Mouse (Mus musculus) myocyte (in vitro differentiated cells): ENCODE measurements around the gene Htra3.

Experiments used
- MYOD1 ChIP-seq, 3 experiments: IDR thresholded peaks; one replicate each; pipeline ENCODE4 v1.6.1; 2011; ENCODE audit warnings: control low read depth in 2 of 3, low read depth in 2 of 3, mild to moderate bottlenecking in 2 of 3, moderate library complexity in 1 of 3; ENCODE audit not compliant: insufficient read length in 2 of 3, control insufficient read depth in 1 of 3
- POLR2AphosphoS2 ChIP-seq: IDR thresholded peaks from one replicate; pipeline ENCODE4 v1.6.1; 2011; ENCODE audit warnings: low read depth, control low read depth; ENCODE audit not compliant: insufficient read length
- SRF ChIP-seq: IDR thresholded peaks from one replicate; pipeline ENCODE4 v1.6.1; 2011; ENCODE audit warnings: low read depth; ENCODE audit not compliant: control insufficient read depth, insufficient read length
- TCF12 ChIP-seq: IDR thresholded peaks from one replicate; pipeline ENCODE4 v1.6.1; 2011; ENCODE audit warnings: mild to moderate bottlenecking, control low read depth; ENCODE audit not compliant: poor library complexity, insufficient read depth, severe bottlenecking

DNA sequence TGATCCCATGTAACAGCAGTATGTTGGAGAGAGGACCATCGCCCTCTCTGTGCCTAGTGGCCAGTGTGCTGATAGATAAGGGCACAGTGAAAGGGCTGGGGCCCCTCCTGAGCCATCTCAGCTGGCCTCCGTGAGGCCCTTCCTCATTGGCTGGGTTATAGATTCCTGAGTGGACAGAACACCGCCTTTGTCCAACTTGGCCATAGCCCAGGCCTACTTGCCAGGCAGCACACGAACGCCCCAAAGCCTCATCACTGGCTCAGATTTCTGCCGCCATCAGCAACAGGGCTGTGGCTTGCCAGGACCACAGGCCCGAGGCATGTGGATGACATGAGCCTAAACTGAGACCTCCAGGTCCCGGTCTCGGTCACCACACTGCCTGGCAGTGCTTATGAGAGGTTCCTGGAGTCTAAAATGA is 8.1 kb downstream of the Htra3 start:
- no peak for TF ChIP-seq SRF
- TF ChIP-seq MYOD1 (IDR thresholded peaks at IDR 0.05; ENCODE audit: control insufficient read depth in 1 of 3, insufficient read length in 2 of 3, low read depth in 2 of 3): peak in 1 of 3 experiments; percentile 50
- TF ChIP-seq TCF12: no peak
- no peak for TF ChIP-seq POLR2AphosphoS2
